Mouse (Mus musculus): Measurements from ENCODE around the gene Gm12394. TPM values are rescaled to one million over a fixed set of nuclear protein-coding genes. Genes with fewer than 3 reads are reported as not detected.
A peak's percentile ranks its signal among the peaks of the same experiment; 100 is the strongest.
"Not testable (repeated sequence)": the region's sequence is repeated elsewhere in the genome, so short reads cannot be mapped to it uniquely, and the experiment has no call there.

Gene Gm12394
- total RNA-seq (2014; fragmentation: Nextera tagmentation) (not detected in 2 replicates), total RNA-seq (2017) (not detected in 2 replicates)

- not testable (repeated sequence) for ATAC-seq (replicated peaks; ENCODE audit: poor library complexity, severe bottlenecking)
Measured at GRCm38 (mm10) chr4:42856671-42857070, at the start of gene Gm12394. Gm12394 (minus strand) TSS chr4:42856771.

- no peak for ATAC-seq (replicated peaks; ENCODE audit: poor library complexity, severe bottlenecking)
Measured at GRCm38 (mm10) chr4:42904966-42905365, 48.4 kb upstream of the Gm12394 start.

DNA sequence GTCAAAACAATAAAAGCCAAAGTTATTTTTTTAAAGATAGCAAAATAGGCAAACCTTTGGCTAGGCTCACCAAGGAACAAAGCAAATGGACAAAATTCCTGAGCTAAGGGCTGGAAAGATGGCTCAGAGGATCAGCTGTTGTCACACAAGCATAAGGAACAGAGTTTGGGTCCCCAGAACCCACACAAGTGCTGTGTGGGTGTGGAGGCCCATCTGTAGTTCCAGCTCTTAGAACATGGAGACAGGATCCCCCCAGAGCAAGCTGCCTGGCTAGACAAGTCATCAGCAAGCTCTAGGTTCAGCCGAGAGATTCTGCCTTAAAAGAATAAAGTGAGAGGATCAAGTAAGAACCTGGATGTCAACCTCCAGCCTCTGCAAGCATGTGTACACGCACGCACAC lies 48.0 kb upstream of the Gm12394 start:
- no peak for ATAC-seq (replicated peaks; ENCODE audit: poor library complexity, severe bottlenecking)

DNA sequence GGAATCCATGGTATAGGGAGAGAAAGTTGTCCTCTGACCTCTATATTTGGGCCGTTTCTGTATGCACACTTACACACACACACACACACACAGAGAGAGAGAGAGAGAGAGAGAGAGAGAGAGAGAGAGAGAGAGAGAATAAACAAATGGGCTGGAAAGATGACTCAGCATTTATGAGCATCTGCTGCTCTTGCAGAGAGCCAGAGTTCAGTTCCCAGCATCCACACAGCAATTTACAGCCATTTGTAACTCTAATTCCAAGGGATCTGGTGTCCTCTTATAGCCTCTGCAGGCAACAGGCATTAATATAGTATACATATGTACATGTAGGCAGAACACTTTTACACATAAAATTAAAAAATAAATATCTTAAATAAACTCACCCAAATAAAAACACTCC lies 47.4 kb upstream of the Gm12394 start:
- ATAC-seq (replicated peaks; ENCODE audit: poor library complexity, severe bottlenecking) = no peak

DNA sequence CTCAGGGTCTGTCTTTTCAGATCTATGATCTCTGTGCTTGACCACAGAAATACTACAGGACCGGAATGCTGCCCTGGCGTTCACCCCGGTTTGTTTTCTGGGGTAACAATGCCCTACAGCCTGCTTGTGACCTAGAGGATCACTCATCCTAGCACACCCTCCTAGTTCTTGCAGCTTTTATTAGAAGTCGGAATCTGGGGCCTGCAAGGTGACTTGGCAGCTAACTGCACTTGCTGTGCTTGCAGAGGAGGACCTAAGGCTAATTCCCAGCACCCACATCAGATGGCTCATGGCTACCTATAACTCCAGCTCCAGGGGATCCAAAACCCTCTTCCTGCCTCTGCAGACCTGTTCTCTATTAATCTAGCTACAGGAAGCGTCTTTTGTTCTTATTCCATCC lies 46.2 kb upstream of the Gm12394 start:
- no peak for ATAC-seq (replicated peaks; ENCODE audit: poor library complexity, severe bottlenecking)

GRCm38 (mm10) chr4:42902174-42902573 lies 45.6 kb upstream of the Gm12394 start:
- peak; percentile 93 for ATAC-seq (replicated peaks; ENCODE audit: poor library complexity, severe bottlenecking)

GRCm38 (mm10) chr4:42900878-42901277 lies 44.3 kb upstream of the Gm12394 start:
- ATAC-seq (replicated peaks; ENCODE audit: poor library complexity, severe bottlenecking) = no peak

DNA sequence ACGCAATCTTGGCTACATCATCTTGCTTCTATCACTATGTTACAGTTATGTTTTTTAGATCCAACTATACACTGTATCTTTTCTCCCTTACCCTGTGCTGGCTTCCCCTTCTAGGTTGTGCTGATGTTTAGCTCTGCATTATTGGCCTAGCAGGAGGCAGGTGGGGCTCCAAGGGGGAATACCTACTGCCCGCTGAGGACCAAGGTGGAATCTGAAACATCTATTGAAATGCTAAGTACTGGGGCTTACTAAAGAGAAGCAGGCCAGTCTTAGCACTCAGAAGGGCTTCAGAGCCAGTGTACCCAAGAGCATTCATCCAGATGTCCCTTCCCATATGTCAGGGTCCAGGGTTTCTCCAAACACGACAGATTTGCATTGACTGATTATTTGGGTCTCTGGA lies 42.3 kb upstream of the Gm12394 start:
- no peak for ATAC-seq (replicated peaks; ENCODE audit: poor library complexity, severe bottlenecking)

DNA sequence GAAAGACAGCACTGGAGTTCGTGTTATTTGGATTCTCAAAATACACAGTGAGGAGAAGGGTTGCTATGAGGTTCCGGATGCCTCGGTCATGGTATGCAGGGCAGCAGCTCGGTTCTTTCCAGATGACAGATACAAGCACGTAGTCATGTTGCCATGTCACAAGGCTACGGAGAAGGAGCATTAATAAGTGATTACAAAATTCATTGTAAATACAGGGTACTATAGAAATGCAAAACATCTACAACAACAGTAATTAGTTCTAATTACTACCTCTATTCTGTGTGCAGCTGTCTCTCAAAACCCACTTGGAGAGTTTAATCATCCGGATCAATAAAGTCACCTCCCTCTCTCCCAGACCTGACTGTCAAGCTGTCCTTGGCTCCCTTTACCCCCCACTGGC lies 38.5 kb upstream of the Gm12394 start:
- ATAC-seq (replicated peaks; ENCODE audit: poor library complexity, severe bottlenecking) = no peak

GRCm38 (mm10) chr4:42891176-42891575 lies 34.6 kb upstream of the Gm12394 start:
- no peak for ATAC-seq (replicated peaks; ENCODE audit: poor library complexity, severe bottlenecking)

GRCm38 (mm10) chr4:42888806-42889205 lies 32.2 kb upstream of the Gm12394 start:
- no peak for ATAC-seq (replicated peaks; ENCODE audit: poor library complexity, severe bottlenecking)

GRCm38 (mm10) chr4:42886926-42887325 lies 30.4 kb upstream of the Gm12394 start:
- no peak for ATAC-seq (replicated peaks; ENCODE audit: poor library complexity, severe bottlenecking)

GRCm38 (mm10) chr4:42880677-42880948 lies 24.0 kb upstream of the Gm12394 start:
- ATAC-seq (replicated peaks; ENCODE audit: poor library complexity, severe bottlenecking) = no peak

GRCm38 (mm10) chr4:42879829-42880676 lies 23.5 kb upstream of the Gm12394 start:
- peak; percentile 82 for ATAC-seq (replicated peaks; ENCODE audit: poor library complexity, severe bottlenecking)

DNA sequence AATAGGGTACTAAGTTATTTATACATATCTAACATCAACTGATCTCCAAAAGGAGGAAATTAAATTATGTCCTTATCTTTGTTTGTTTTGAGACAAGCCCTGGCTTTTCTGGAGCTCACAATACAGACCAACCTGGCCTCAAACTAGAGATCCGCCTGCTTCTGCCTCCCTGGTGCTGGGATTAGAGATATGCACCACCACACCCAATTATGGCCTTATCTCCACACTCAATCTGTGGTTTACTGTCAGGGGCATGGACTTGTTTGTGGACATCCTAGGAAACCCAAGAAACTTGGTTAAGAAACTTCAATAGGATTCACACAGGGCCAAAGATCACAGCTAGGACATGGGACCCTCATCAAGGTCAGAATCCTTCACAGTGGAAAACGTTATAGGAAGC lies 21.1 kb upstream of the Gm12394 start:
- no peak for ATAC-seq (replicated peaks; ENCODE audit: poor library complexity, severe bottlenecking)

- ATAC-seq (replicated peaks; ENCODE audit: poor library complexity, severe bottlenecking) = peak; percentile 86
Measured at GRCm38 (mm10) chr4:42876586-42877291, 20.2 kb upstream of the Gm12394 start.

GRCm38 (mm10) chr4:42874134-42874533 lies 17.6 kb upstream of the Gm12394 start, which contains the start of gene Fam205c:
Fam205c (minus strand) TSS chr4:42874234.
- ATAC-seq (replicated peaks; ENCODE audit: poor library complexity, severe bottlenecking) = no peak

- no peak for ATAC-seq (replicated peaks; ENCODE audit: poor library complexity, severe bottlenecking)
Measured at GRCm38 (mm10) chr4:42872746-42873435, 16.3 kb upstream of the Gm12394 start.

- no peak for ATAC-seq (replicated peaks; ENCODE audit: poor library complexity, severe bottlenecking)
Measured at GRCm38 (mm10) chr4:42872151-42872550, 15.6 kb upstream of the Gm12394 start.

DNA sequence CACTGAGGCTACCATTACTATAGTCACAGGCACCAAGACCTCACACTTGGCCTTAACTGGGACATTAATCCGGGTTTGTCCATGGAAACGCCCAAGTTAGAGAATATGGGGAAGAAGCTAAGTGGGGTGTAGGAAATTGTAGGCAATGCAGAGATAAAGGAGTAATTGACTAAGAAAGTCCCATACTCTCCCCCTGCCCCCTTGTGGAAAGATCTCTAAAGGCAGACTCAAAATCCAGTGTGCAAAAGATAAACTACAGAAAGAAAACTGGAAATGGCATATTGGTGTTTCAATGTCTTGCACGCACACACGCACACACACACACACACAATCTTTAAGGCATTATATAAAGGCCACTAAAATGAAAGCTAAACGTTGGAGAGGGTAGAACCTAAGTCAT lies 14.2 kb upstream of the Gm12394 start:
- no peak for ATAC-seq (replicated peaks; ENCODE audit: poor library complexity, severe bottlenecking)

DNA sequence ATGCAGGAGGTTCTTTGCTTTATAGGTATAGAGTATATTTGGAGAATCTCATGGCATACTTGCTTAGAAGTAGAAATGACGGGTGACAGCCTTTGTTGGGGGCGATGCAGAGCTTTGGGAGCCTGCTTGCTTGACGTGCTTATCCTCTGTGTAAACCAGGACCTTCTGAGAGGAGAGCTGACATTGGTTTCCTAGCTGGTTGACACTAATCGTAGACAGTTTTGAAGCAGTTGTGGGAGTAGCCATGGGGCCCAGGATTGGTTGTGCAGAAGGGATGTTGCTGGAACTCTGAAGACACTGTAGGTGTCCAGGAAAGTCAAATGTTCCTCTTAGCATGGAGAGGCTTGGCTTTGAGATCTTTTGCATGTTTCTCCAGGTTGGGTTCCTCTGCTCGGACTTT lies 11.6 kb upstream of the Gm12394 start:
- ATAC-seq (replicated peaks; ENCODE audit: poor library complexity, severe bottlenecking) = no peak

Measured in granulocyte monocyte progenitor cell, adult 5-6 weeks (primary cell).